Mouse (Mus musculus) gastrocnemius, postnatal 36 days (tissue): ENCODE measurements around the gene Esr2. TPM values are rescaled to one million over a fixed set of nuclear protein-coding genes. Genes with fewer than 3 reads are reported as not detected.
"Not testable (repeated sequence)": the region's sequence is repeated elsewhere in the genome, so short reads cannot be mapped to it uniquely, and the experiment has no call there.

ENCODE experiments used
- DNase-seq, 2 experiments: peaks; one replicate each; pipeline ENCODE4 v3.0.0; 2022
- intact Hi-C: fragments of 180-260 bp; cut with DNase I; formaldehyde crosslinking; loops from one replicate; pipeline ENCODE4 v1.15.1; 2025
- long read RNA-seq, 2 experiments: library from polyadenylated mRNA; stranded (forward); transcript quantifications; one replicate each; pipeline ENCODE4 v2.0.0; 2021
- total RNA-seq, 2 experiments: library from RNA; stranded (reverse); gene quantifications; 2 replicates each; pipeline ENCODE4 v1.2.3; 2021

Esr2 gene
- total RNA-seq: under 1 TPM in 1 of 2 experiments, not detected in 1; 0.28 TPM
- long read RNA-seq, experiment 1, partial matches to known transcripts: 1 of 1 reads
- long read RNA-seq, experiment 1, other reads (novel, unspliced or antisense): 0 of 1 reads
- long read RNA-seq, experiment 2: 0 reads

DNA sequence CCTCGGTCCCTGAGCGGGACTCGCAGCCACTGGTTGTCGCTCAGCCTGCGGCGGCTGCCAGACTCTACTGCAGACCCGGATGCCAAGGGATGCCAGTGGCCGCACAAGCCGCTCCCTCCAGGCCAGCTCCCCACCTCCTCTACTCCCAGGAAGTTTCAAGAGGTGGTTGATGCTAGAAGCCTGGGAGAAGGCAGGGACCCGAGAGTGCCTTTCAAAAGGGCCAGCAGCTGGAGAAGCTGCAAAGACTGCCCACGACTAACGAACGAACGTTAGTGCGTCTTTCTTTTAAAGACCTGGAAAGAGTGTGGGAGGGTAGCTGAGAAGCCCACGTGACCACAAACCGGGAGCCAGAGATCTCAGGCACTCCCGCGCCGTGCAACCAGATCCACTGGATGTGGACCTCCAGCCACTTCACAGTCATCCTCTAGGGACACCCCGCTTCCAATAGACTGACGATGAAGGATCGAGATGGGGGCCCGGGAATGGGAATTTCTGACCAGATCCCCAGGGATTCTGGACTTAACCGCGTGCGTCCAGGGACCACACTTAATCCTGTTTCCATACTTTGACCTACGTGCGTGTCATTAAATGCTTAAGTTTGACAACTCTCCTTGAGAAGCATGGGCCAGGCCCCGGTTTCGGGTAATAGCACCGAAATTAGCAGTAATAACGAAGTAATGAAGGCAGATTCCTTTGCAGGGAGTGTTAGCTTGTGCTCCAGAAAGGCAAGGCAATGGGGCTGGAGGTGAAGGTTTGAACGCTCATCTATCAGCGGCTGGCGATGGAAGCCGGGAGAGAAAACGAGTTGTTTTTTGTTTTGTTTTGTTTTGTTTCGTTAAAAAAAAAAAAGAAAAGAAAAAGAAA is at the start of gene Esr2:
Gene Esr2 (minus strand): TSS at position 260 of the 864 bp plus-strand sequence.
- intact Hi-C loops: loop anchor here (2.0 to 5.0 kb wide), 2 partner anchors 45 to 160 kb away; no protein-coding TSS in a partner anchor
- peak in 1 of 2 experiments; percentile 20 for DNase-seq

DNA sequence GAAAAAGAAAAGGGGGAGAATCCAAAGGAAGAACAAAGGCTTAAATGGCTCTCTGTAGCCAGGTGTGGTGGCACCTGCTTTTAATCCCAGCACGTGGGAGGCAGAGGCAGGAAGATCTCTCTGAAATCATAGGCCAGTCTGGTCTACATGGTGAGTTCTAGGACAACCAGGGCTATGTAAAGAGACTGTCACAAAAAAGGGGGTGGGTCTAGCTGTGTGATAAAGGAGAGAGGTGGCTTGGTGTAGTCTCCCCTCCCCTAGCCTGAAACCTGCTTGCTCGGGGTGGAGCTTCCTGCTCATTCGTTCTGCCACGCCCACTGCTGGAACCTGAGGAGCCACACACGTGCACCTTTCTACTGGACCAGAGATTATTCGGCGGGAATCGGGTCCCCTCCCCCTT is 45.0 kb upstream of the Esr2 start:
- DNase-seq, intact Hi-C loops: not testable (repeated sequence)

DNA sequence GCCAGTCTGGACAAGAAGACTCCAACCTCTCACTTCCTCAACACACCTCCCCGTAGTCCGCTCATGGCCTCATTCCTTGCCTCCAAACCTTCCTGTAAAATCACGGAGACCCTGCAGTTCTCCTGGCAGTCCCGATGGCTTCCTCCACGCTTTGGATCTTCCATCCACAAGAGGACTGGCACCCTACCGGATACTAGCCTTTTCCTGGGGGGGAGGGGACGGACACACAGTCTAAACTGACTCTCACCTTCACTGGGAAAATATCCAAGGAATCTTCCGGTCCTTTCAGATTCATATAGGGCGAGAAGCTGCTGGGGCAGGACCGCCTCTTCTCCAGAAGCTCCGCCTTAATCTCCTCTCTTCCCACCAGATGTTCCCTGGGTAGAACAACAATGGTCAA is 39.7 kb upstream of the Esr2 start:
- intact Hi-C loops: no loop called here
- no peak for DNase-seq

DNA sequence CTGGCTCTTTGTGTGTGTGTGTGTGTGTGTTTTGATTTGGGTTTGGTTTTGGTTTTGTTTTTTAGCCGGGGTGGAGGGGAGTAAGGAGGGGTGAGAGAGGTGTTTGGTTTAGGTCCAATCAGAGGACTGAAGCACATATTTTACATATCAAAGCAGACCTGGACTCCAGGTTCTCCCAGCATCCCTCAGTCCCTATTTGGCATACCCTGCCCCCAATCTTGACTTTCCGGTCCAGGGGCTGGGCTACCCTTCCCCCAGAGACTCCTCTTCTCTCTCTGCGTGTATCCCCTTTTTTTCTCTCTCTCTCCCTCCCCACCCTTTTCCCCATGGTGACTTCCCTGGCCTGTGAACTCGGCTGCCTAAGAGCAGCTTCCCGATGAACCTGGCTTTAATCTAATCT is 38.1 kb upstream of the Esr2 start:
- intact Hi-C loops: no loop called here
- DNase-seq: no peak

DNA sequence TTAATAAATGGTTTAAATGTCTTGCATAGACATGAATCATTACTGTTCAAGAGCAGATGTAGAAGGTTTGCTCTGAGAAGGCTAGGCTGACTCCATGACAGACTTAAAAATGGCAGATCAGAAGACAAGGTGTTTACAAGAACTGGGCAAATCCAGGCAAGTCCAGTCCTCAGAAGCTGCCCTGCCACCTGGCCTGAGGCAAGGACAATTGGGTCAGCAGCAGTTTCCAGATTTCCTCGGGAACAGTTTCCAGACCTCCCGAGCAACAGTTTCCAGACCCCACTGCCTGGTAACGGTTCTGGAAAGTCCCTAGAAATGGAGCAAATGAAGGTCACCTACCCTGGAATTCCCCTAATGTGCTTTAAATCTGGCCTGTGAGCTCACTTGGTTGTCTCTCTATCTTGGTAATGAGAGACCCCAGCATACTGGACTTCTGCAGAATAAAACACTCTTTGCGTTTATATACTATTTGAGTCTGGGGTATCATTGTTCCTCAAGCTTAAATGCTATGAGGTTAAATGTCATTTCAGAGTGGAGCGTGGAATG is 32.4 kb upstream of the Esr2 start:
- intact Hi-C loops: loop anchor here (10.0 kb wide), 1 partner anchor 125 kb away; no protein-coding TSS in a partner anchor
- no peak for DNase-seq

DNA sequence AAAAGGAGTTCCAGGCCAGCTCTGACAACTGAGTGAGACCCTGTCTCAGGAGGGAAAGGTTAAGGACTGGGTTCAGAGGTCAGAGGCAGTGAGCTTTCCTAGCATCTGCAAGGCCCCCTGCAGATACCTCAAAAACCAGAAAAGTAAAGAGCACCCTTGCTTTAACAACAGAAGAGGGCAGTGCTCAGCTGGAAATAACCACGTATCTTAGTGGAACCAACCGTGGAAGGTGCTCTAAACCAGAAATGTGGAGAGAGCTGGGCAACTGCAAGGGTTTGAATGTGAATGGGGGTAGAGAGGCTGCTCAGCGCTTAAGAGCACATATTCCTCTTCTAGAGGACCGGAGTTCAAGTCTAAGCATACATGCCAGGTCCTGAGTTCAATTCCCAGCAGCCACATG is 23.3 kb upstream of the Esr2 start:
- DNase-seq: no peak
- intact Hi-C loops: loop anchor here (5.0 to 10.0 kb wide), 2 partner anchors 134 to 418 kb away; no protein-coding TSS in a partner anchor

DNA sequence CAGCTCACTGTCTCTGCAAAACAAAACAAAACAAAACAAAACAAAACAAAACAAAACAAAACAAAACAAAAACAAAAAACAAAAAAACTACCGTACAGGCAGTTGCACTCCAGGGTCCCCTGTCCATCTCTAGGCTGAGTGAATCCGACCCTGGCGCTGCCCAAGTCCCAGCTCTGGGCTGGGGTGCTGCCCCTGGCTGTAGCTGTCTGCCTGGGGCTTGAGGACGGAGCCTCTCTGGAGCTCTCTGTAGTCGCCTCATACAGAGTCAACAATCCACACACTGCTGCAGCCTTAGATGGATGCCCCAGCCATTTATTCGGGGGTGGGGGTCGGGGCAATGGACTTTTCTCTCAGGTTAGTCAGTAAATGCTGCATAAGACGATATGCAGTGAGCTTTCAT is 20.0 kb upstream of the Esr2 start:
- no peak for DNase-seq
- intact Hi-C loops: no loop called here

DNA sequence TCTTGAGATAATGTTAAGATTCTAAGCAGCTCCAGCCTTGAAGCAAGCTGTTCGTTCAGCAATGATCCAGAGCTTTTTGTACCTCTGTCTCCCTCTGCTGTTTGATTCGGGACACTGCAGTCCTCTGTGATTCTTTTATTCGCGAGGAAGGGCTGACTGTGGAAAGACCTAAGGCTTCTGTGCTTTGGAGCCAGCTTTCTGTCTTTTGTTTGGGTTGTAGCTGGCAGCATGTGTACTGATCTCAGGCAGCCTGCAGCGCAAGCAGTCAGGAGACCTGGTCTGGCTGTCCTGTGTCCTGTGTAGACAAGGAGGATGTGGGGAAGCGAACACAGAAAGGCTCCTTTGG is 19.6 kb upstream of the Esr2 start:
- peak; percentile 33 to 49 for DNase-seq
- intact Hi-C loops: no loop called here

DNA sequence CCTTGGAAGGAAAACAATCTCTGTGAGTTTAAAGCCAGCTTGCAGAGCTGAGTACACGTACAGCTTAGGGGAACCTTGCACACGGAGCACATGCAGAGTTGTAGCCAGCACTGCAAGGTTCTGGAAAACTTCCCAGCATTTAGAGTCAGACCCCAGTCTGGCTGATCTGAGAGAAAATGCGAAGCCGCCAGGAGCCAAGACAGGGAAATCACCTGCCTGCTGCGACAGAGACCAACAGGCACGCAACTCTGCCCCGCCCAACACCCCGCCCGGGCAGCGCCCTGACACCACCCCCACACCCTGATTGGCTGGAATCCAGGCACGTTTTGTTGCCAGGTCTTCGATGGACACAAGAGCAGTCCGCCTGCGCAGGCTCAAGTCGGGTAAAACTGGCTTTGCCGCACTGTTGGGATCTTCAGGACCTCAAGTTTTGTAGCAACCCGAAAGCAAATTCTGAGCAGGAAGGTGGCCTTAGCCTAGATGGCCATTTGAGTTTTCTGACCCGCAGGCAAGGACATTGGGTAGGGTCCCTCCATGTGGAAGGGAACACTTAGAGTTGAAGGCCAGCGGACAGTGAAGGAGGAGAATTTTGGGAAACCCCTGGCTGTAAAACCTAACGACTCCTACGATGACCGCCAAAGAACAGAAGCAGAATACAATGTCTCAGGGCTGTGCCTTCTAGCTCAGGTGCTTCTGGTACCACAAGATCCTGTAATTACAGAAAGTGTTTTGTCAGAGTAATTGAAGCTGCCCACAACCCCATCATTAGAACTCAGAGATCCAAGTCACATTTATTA is 19.1 kb upstream of the Esr2 start:
- intact Hi-C loops: no loop called here

DNA sequence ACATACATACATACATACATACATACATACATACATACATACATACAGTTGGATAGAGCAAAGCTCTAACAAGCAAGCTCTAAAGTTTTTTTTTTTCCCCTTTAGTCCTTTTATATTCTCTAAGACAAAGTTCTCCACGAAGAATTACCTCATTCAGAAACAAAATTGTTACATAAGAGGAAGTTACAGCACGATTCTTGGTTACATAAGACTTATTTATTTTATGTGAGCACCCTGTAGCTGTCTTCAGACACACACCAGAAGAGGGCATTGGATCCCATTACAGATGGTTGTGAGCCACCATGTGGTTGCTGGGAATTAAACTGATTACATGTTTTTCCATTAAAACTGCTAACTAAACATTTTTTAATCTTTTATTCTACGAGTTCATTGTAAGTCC is 17.5 kb upstream of the Esr2 start:
- intact Hi-C loops: no loop called here

More for the DNA sequence above, 19.1 kb upstream of the Esr2 start:
- peak; percentile 59 to 76 for DNase-seq

DNA sequence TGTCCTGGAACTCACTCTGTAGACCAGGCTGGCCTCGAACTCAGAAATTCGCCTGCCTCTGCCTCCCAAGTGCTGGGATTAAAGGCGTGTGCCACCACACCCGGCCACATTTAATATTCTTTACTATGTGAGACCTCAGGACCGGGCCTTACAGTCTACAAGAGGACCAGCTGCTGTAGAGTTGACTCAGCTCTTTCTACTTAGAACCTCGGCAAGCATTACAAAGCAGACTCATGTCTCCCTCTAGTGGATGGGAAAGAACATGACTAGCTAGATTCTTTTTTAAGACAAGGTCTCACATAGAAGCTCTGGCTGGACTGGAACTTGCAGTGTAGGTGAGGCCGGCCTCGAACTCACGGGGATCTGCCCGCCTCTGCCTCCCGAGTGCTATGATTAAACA is 13.9 kb upstream of the Esr2 start:
- intact Hi-C loops: no loop called here
- DNase-seq: no peak

More for the DNA sequence above, 17.5 kb upstream of the Esr2 start:
- no peak for DNase-seq

DNA sequence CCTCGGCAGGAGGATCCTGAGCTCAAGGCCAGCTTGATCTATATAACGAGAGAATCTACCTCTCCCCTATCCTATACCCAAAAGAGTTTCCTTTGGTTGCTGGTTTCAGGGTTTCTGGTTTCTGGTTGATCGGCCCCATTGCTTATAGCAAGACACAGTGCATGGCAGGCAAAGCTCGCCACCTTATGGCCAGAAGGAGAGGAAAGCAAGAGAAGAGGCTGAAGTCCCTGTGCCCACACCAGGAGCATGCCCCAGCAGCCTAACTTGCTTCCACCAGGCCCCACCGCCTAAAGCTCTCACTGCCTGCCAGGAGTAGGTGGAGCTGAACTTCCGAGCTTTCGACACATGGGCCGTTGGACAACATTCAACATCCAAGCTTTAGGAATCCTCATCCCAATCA is 10.8 kb upstream of the Esr2 start:
- intact Hi-C loops: loop anchor here (5.0 kb wide), 1 partner anchor 401 kb away; no protein-coding TSS in a partner anchor

DNA sequence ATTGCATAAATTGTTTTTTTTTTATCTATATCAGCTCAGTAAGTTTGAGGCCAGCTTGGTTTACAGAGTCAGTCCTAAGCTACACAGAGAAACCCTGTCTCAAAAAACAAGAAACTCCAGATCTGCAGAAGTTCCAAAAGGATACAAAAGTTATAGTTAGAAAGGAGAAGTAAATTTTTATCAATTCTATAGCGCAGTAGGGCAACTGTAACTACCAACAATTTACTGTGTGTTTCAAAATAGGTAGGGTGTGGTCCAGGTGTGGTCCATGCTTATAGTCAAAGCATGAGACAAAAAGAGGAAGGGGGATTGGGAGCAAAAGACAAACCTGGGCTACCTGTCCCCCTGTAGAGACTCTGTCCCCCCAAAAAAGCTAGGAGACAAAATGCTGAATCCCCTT is 9.4 kb upstream of the Esr2 start:
- intact Hi-C loops: loop anchor here (5.0 kb wide), 1 partner anchor 399 kb away; no protein-coding TSS in a partner anchor

More for the DNA sequence above, 10.8 kb upstream of the Esr2 start:
- peak in 1 of 2 experiments; percentile 12 for DNase-seq

DNA sequence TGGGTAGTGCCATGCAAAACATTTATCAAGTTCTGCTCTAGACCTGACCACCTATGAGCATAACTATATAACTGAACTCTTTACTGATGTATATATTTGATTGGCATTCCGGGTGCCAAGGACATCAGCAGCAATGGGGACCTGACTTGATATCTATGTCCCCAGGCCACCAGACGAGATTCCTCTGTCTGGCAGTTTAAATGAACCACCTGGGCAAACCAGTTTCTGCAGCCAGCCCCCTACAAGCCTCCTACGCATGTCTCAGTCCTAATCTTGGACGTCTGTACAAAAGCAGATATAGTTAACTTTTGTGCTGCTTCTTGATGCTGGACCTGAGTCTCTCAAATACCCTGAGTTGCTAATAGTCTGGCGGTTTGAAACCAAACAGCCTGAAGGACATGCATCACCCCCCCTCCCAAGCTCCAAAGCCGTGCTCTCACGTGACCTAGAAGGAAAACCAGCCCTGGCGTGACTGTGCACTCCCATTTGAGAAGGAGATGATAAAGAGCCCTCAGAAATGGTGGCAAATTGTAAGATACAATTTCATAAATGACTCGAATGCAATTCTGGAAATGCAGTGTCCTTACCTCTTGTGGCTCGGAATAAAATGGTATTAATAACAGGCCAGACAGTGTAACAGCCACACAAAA is 8.2 kb upstream of the Esr2 start:
- intact Hi-C loops: loop anchor here (5.0 kb wide), 1 partner anchor 398 kb away; no protein-coding TSS in a partner anchor

More for the DNA sequence above, 9.4 kb upstream of the Esr2 start:
- no peak for DNase-seq

DNA sequence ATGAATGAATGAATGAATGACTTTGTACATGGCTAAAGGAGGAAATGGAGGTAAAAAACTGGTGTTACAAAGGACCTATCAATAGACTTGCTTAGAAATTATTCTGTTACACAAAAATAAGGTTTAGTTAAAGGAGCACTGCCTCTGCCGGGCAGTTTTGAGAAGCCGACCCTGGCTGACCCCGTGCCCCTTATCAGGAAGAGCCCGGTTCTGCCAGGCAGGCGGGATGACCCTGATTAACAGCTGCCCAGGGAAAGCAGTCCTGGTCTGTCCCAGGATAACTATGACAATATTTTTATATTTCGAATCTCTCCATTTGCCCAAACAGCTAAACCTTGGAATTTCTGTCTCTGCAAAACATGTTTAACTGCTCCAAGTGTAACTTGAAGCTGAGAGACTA is 7.2 kb upstream of the Esr2 start:
- intact Hi-C loops: no loop called here
- DNase-seq: no peak

More for the DNA sequence above, 8.2 kb upstream of the Esr2 start:
- no peak for DNase-seq

DNA sequence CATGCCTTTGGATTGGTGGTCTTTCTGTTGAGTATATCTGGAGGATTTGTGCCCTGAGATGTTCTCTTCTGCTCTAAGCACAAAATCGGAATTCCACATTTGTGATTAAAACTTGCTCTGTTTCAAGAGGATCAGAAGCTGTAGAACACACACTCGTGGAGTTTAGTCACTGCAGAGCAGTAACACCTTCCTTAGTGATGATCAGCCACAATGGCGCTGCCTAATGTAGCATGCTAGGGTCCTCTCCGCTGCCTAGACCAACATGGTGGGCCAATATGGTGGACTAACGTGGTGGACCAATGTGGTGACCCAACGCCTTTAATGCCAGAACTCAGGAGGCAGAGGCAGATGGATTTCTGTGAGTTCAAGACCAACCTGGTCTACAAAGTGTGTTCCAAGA is 5.8 kb upstream of the Esr2 start:
- no peak for DNase-seq
- intact Hi-C loops: no loop called here

DNA sequence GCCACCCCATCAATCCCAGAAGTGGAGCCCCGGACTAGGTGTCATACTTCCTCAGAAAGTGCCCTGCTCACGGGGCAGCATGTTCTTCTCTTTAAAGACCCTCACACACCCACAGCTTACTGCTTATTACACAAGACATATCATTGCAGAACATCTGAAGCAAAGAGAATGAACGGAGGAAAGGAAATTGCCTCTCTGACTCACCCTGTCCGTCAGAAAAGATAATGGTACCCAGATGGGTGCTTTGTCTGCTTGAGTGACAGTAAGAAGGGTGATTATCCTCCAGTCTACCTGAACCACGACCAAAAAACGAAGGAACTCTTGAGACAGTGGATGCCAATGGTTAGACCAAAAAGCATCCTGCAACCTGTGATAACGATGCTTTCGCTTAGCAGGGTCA is 4.4 kb upstream of the Esr2 start:
- intact Hi-C loops: no loop called here
- no peak for DNase-seq

DNA sequence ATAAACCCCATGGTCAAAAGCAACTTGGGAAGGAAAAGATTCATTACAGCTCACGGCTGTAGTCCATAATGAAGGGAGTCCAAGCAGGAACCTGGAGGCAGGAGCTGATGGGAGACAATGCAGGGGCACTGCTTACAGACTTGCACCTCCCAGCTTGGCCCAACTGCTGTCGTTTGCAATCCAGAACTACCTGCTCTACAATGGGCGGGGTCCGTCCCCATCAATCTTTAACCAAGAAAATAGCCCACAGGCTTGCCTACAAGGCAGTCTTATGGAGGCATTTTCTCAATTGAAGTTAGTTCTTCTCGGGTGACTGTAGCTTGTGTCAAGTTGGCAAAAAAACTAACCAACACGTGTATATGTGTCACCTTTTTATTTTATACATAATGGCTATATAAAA is 3.4 kb upstream of the Esr2 start:
- intact Hi-C loops: no loop called here
- DNase-seq: no peak

DNA sequence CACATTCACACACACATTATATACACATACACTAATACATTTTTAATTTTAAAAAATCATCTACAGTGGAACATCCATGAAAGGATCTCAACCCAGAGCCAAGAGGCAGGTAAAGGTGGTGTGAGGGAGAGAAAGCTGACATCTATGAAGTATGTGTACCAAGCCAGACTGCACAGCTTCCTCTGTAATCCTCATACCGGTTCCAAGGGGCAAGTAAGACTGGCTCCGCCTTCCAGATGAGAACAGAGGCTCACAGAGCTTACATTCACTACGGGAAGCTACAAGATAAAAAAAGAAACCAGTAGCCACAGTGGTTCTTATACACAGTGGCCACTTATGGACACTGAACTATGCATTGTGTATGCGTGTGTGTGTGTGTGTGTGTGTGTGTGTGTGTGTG is 2.5 kb upstream of the Esr2 start:
- intact Hi-C loops: loop anchor here (5.0 kb wide), 1 partner anchor 47 kb away; no protein-coding TSS in a partner anchor
- no peak for DNase-seq

DNA sequence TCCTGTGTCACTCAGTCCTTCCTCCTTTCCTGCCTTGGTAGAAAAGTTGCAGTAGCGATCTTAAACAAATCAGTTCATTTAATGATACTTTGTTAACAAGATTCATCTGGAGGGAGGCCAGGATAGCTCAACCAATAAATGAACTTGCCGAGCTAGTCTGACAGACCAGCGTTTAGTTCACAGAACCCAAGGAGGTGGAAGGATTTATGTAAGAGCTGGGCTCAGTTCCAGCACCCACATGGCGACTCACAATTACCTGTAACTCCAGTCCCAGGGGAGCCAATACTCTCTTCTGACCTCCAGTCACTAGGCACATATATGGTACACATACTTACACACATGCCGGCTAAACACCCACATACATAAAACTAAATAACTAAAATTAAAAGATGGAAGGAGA is 2.0 kb upstream of the Esr2 start:
- DNase-seq: no peak
- intact Hi-C loops: loop anchor here (5.0 kb wide), 1 partner anchor 47 kb away; no protein-coding TSS in a partner anchor
